Mouse (Mus musculus) testis, adult 2 months (tissue): ENCODE results near the gene Gapdh.
"Not testable (repeated sequence)": the region's sequence is repeated elsewhere in the genome, so short reads cannot be mapped to it uniquely, and the experiment has no call there.

ENCODE experiments used
- CTCF ChIP-seq: fragments of 200-500 bp; IDR thresholded peaks from 2 replicates; pipeline ENCODE4 v1.5.1; 2012; ENCODE audit warnings: low read depth, mild to moderate bottlenecking, inconsistent platforms, low read length, moderate library complexity; ENCODE audit not compliant: control insufficient read depth, insufficient read depth, insufficient replicate concordance
- POLR2A ChIP-seq: fragments of 200-500 bp; IDR thresholded peaks from 2 replicates; pipeline ENCODE4 v1.6.1; 2012; ENCODE audit warnings: low read depth, mild to moderate bottlenecking, inconsistent platforms, low read length, moderate library complexity; ENCODE audit not compliant: control insufficient read depth

DNA sequence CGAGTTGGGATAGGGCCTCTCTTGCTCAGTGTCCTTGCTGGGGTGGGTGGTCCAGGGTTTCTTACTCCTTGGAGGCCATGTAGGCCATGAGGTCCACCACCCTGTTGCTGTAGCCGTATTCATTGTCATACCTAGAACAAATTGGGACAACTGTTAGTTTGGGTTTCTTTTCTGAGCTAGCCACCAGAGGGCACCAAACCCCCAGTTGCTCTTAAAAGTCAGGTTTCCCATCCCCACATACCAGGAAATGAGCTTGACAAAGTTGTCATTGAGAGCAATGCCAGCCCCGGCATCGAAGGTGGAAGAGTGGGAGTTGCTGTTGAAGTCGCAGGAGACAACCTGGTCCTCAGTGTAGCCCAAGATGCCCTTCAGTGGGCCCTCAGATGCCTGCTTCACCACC is 4.3 kb downstream of the Gapdh start:
- TF ChIP-seq POLR2A, CTCF: not testable (repeated sequence)
